Mouse (Mus musculus) heart, adult 8-10 months (tissue): Measurements from ENCODE around the gene 2310034G01Rik. TPM values are rescaled to one million over a fixed set of nuclear protein-coding genes. Genes with fewer than 3 reads are reported as not detected.
A peak's percentile ranks its signal among the peaks of the same experiment; 100 is the strongest.

Experiments used
- DNase-seq: peaks from one replicate; pipeline ENCODE4 v3.0.0; 2022; ENCODE audit warnings: low spot score
- total RNA-seq, 4 experiments: library from RNA; stranded (reverse); gene quantifications; 2 replicates each; pipeline ENCODE4 v1.2.4; 2022

2310034G01Rik gene
- total RNA-seq, 4 experiments from 2014 or later = 0.44 to 0.66 (median 0.48) TPM

DNA sequence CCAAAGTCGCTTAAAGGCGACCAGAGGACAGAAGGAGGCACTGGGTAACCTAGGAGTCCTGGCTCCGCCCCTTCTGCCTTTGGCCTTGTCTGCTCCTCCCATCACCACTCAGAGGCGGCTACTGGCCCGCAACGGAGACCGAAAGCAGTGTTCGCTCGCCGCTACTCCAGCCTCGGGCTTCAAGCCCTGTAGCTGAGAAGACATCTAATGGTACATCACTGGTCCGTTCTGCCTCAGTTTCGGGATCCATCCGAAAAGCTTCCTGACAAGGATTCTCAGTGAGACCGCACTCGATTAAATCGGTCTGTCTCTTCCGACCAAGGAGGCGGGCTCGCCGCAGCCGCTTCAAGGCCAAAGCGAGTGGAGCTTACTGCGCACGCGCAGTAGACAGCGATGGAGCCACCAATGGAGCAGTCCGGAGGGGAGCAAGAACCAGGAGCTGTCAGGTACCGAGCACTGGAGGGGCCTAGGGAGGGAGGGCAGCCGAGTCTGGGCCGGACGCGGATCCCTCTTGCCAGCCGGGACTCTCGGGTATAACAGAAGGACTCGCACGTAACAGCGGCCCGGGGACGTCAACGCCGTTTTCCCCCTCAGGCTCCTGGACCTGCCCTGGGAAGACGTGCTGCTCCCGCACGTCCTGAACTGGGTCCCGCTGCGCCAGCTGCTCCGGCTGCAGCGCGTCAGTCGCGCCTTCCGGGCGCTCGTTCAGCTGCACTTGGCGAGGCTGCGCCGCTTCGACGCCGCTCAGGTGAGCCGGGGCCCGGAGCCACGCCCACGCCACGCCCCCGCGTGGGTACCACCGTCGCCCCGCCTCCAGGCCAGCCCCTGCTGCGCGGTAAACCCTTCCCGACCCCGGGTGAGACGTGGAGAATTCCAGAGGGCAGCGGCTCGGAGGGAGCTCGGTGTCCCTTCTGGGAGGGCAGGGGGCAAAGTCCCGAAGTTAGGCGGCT is 21.7 kb downstream of the 2310034G01Rik start, which contains the start of gene Fbxl15:
Fbxl15 (plus strand) TSS at position 104 of the 950 bp plus-strand sequence.
- peak; percentile 92 for DNase-seq

DNA sequence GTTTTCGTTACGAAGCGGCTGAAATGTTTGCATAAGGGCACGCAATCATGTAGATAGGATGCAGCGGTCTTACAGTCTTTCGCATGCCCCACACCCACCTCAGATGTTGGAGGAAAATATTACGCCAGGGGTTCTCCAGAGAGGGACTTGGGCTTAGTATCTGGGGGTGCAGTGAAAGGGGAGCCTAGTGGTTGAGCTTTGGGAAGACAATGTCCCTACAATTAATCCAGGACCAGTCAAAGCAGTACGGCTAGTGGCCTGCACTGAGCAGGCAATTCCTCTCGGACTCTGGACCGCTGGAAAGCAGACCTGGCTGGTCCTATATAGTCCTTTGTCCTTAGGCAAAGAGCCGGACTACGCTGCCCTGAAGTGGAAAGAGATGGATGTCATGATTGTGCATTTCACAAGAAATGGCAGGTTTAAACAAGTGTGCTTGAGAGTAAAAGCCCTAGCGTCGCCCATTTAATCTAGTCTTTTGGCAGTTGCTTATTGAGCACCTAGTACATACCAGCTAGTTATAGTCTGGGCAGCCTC is 22.5 kb downstream of the 2310034G01Rik start:
- no peak for DNase-seq

DNA sequence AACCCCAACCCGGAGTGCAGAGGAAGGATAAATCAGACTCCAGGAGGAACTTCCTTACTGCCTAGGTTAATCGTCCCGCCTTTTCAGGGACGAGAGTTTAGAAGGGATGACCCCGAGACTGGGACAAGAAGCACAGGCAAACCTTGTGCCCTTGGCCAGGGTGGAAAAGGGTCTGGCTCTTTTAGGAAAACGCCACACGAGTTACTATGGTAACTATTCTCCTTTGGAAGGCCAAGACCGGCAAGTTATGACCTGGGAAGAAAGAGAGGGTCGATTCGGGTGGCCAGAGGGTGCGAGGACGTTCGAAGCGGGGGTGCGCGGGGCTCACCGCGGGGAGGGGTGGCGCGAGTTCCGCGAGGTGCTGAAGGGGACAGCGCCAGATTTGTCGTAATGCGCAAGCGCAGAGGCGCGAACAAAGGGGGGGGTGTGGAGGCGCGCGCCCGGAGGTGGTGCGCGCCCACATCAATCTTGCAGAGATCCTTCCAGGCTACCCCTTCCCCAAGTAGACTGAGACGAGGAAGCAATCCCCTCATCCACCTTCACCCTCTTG is 23.3 kb downstream of the 2310034G01Rik start, which contains the start of gene Psd:
Psd (minus strand) TSS at position 401 of the 550 bp plus-strand sequence.
- no peak for DNase-seq

DNA sequence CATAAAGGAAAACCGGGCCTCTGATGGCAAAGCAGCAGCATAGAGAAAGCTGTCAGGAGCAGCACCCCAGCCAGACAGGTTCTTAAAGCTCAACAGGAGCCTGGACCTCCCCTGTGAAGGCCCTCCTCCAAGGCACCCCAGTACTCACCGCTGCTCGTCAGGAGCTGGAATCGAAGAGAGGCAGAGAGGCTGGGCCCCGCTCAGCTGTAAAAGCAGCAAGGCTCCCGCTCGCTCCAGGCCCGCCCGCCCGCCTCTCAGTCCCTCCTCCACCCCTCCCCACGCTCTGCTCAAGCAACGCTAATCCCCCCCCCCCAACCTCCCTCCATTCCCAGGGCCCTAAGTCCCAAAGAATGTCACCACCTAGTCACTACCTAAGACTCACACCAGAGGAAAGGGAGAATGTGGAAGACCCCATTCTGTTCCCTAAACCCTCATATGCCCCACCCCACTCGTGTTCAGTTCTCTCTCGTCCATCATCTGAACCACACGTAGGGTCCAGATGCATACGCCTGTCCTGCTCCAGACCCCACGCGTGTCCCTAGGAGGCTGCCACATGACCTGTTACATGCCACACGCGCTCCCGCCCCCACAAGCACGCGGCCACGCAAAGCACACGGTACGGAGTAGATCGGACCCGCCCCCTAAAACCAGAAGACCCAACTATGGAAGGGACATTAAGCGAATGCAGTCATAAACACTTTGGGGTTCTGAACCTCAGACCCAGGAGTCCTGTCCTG is 23.9 kb downstream of the 2310034G01Rik start:
- DNase-seq = no peak

DNA sequence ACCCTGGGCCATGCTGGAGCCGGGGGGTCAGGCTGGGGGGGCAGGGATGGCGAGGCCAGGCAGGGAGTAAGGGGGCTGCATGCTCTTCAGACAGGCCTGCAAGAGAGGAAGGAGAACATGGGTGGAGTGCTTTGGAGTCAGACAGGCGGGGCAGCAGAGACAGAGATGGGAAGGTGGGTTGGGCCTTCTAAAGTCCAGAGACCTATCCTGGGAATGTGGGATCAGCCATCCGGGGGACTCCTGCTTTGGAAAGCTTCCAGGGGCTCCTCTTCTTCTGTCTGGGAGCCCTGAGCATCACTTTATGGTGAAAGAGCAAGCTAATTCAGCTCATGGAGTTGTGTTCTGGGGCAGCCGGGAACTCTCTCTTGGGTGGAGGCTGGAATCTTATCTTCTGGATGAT is 25.2 kb downstream of the 2310034G01Rik start:
- no peak for DNase-seq

DNA sequence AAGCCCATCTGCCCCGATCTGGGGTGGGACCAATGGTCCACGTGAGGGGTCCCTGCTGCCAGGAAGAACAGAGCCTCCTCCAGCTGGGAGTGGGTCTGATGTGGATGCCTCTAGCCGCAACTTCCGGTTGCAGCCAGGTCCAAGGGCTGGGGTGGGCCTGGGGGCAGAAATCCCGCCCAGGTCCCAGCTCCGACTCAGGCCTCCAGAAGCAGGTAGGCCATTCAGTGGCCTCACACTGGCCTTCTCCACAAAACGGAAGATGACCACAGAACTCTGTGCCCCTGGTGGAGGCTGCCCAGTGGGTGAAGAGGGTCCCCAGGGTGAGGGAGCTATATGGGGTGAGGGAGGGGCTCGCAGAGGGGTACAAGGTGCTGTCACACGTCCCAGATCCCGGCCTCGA is 25.7 kb downstream of the 2310034G01Rik start:
- DNase-seq = no peak

DNA sequence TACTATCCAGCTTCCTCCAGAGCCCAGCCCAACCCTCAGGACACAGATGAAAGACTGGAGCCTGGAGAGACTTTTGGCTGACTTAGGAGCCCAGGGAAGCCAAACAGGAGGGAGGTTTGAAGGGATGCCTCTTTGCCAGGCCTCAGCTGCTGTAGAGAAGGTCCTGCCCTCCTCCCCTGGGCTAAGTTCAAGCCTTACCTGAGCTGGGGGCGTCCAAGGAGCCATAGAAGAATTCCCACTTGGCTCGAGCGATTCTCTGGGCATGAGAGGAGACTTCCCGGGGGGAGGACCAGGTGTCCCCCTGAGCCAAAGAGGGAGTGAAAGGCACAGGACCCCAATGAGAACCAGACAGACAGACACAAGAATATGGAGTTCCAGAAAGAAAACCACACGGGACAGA is 26.4 kb downstream of the 2310034G01Rik start:
- DNase-seq = no peak

DNA sequence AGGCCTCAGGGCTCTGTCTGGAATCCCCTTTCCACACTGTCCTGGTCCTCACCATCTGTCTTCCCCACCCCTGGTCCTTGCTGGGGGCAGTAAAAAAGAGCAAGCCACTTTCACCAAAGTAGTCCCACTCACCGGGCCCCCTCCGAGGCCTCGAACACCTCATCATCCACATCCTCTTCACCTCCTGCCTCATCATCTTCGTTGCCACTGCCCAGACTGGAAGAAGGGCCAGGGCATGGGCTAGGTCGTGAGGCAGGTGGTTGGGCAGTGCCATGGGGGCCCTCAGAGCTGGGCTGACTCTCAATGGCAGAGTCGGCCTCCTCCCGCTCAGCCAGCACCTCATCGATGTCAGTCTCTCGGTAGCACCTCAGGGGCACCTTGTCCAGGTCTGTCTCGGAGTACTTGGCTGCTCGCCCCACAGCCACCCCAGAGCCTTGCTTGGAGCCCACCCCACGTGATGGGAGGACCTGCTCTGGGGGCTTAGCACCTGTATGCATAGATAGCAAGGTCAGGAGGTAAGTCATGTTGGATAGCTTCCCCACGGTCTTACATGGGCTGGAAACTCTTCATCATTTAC is 27.0 kb downstream of the 2310034G01Rik start:
- DNase-seq = no peak

DNA sequence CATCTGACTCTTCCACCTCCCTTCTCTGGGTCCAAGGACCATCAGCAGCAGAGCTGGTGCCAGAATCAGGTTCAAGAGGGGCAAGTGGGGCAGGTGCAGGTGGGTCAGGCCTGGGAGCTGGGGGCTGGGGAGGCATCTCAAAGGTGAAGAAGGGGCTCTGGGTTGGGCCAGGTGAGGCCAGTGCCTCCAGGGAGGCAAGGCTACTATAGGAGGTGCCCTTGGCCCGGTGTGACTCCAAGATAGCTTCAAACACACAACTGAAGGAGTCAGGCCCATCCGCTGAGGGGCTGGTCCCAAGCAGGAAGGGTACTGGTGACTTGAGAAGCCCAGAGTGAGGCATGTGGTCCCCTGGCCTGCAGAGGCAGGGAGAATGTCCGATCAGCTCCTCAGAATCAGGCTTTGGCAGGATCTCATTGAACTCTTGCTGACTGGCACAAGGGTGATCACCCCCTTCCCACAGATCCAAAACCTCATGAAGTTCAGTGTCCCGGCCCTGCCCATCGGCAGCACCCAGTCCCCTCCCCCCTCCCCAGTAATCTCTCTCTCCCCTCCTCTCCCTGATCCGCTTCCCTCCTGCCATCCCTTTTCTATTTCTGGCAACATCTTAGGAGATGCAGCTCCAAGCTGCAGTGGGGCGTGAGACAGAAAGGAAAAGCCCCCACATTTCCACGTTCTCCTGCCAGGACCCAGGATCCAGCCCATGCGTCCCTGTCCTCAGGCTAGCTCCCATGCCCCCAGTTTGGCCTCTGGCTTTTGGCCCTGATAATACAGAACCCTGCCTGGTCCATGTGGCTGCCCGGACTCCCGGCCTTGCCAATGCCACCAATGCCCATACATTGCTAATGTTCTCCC is 27.7 kb downstream of the 2310034G01Rik start:
- no peak for DNase-seq

DNA sequence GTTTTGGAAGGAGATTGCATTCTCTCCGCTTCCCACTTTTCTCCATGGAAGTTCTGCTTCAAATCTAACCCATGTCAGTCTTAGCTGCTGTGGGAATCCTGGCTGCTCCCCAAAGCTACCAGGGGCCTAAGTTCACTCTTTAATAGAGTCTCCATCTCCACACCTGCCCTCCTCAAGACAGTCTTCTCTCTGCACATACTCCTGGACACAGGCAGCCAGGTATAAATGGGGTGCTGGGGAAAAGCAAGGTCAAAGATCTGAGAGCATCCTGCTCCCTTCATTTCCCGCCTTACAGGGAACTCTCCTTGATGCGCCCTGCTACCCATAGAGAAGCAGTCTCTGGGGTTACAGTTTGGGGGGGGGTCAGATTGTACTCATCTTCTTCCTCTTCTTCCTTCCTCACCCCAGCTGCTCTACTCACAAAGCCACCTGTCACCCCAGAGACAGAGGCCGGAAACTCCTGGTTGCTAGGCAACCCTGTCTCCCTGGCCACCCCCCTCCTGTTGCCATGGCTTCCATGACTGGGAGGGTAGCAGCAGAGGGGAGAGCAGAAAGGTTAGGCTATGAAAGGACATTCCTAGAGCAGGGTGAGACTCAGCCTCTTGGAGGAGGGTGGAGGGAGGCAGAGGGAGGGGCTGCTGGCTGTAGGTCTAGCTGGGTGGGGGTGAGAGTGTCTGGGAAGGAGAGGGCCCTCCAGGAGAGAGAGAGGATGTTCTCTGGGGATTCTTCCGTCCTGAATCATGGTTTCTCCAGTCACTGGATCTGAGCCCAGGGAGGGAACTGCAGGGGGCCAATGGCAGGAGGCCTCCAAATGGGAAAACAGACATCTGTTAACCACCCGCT is 28.8 kb downstream of the 2310034G01Rik start:
- DNase-seq = no peak

DNA sequence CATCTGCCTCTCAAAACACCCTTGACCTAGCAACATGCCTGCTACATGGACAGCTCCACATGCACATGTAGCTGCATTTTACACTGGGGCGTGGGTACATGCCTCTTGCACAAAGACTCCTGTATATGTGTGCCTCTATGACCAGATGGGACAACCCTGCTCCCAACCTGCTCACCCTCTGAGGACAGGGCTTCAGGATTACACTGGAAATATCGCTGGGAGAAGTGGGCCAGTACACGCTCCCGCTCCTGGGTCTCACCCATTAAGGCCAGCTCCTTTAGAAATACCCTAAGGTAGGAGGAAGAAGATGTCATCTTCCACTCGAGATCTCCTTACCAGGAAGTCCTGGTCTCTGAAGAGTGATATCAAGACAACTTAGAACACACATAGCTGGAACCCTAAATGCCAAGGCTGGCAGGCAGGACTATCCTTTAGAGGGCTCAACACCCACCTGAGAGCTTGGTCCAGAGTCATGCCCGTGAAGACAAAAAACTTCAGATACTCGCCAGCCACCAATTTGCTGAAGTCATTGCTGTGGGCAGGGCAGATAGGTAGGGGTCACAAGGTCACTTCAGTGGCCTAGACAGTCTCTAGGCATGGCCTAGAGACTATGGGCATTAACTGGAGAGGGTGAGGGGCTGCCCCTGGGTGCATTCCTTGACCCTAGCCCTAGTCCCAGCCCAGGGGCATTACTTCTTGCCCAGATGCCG is 29.9 kb downstream of the 2310034G01Rik start:
- no peak for DNase-seq

DNA sequence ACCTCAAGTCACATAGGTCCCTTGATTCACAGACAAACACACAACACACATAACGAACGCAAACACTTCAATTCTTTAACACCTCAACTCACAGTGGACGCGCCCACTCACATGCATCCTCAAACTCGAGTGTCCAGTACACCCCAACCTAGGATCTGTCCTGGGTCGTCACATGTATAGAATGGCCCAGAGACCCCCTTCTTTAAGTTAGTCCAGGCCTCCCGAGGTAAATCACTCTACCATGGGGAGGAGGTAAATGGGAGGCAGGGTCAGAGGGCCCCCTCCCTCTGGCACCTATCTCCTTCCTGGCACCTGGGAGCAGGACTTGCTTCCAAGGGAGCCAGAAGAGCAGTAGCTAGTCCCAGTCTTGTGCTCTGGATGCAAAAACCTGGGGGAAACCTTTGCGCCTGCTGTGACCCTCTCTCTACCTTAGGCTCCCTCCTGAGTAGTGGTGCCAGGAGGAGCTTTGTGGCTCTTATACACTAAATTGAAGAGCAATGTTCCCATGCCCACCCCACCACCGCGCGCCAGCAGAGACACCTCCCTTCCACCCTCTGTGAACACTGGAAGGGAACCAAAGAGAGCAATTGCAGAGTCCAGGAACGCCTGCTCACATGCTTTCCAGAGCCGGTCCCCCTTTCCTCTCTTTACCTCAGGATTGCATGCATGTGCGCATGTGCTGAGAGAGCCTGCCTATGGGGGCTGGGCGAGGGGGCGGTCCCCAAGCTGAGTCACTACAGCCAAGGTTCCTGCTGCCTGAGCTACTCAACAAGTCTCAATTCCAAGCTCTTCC is 31.3 kb downstream of the 2310034G01Rik start:
- DNase-seq = no peak

DNA sequence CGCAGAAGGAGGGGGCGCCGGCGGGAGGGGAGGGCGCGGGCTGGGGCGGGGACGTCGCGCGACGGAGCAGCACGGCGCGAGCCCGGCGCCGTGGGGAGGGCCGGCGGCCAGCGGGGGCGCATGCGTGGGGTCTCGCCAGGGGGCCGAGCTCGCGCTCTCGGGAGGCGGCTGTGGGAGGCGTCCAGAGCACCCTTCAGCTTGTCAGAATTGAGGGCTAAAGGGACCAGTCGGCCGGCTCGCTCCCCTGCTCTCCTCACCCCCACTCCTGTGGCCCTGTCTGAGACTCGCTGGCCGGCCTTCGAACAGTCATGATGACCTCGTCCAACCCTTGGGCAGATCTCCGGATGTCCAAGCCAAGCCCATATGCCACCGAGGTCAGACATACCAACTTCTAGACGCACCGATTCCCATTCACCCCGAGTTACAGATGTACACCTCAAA is 32.1 kb downstream of the 2310034G01Rik start:
- DNase-seq = no peak

DNA sequence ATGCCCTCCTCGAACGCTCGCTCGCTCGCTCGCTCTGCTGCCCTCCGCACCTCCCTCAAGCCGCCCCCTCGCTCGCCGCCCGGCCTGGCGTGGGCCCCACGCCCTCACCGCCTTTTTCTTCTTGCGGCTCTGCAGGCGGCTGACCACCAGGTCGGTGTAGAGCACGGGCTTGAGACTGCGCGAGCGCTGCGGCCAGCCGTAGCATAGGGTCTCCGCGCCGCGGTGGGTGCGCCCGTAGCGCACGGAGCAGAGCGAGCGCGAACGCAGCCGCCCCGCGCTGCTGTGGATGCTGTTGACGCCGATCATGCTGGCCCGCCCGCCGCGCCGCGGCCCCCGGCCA is 32.6 kb downstream of the 2310034G01Rik start:
- no peak for DNase-seq

DNA sequence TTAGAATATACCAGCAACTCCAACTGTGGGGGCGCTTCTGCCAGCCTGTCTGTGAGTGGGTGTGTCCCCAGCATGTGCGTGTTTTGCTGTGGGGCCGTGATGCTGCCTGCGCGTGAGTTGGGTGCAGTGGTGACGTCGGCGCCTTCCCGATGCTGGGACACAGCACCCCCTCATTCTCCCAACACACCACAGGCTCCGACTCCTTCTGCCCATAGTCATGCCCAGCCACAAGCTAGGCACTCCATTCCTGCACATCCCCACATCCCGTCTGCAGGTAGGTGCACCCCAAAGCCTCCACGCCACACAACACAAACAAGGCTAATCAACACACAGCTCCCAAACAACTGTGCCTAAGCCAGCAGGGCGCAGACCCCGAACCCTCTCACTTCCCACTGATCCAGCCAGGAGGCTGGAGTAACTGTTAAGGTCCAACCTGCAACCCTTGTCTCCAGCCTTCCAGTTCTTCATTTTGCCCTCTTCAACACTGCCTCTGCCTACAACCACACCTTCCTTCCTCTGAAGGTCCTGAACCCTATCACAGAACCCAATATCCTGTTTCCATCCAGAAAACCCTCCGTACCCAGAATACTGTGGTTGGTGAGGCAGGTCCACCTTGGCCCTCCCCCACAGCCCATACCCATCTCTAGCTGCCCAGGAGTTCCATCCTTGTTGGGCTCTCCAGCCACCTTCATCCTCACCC is 33.1 kb downstream of the 2310034G01Rik start:
- no peak for DNase-seq

DNA sequence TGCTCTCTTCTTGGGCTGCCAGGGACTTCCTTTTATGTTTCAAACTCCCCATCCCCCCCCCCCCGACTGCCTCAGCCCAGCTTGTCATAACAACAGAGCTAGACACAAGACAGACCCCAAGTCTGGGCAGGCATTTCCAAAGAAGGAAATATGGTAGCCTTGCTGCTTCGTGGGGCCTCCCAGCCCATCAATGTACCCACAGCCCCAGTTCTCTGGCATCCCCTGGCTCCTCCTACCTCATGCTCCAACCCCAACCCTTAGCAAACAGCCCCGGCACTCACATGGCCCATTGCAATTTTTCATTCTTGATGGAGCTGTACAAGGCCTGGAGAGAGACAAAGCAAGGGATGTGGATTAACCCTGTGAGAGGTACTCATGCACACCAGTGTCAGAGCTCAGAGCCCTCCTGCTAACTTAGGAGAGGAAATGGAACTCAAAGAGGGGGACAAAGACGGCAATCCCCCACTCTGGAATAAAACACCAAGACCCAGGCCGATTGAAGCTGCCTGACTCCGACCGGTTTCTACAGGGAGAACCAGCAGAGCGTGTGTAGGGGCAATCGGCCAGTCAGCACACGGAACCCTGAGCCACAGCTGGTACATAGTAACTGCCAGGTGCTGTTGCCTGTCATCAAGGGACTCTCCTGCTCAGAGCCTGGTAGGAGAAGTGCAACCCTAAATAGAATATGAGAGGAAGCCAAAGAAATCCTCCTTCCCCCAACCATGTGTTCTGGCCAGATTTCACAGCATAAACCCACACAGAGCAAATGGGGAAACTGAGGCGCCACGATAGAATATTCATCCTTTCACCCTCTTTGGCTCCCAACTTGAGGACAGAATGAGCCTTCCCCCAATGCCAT is 34.1 kb downstream of the 2310034G01Rik start:
- DNase-seq = no peak
